Mouse (Mus musculus): ENCODE data around the gene Creb3l2. TPM values are rescaled to one million over a fixed set of nuclear protein-coding genes. Genes with fewer than 3 reads are reported as not detected.

Gene Creb3l2
- polyA plus RNA-seq, 1 experiment from 2014 or later = 33.1 TPM

GRCm38 (mm10) chr6:37457990-37458655 lies 16.2 kb upstream of the Creb3l2 start:
- H3K36me3 ChIP-seq (ENCODE audit: insufficient read depth) = no peaks in the 10 kb centered on the region
- no peak overlapping the region for H3K4me3 ChIP-seq (ENCODE audit: low read depth, low read length)
- H3K9ac ChIP-seq = no peak overlapping the region
- no peaks in the 10 kb centered on the region for H3K9me3 ChIP-seq (ENCODE audit: low read depth, low read length)
- no peak overlapping the region for H3K4me2 ChIP-seq
- H3K4me1 ChIP-seq (ENCODE audit: insufficient read depth) = no peaks in the 10 kb centered on the region
- DNase-seq (no peak), ATAC-seq (ENCODE audit: insufficient read depth) (no peak)
- H3K27ac ChIP-seq (ENCODE audit: low read depth) = no peak overlapping the region
- no peaks in the 10 kb centered on the region for H3K27me3 ChIP-seq (ENCODE audit: insufficient read depth, low read length)
- TF ChIP-seq CTCF (IDR thresholded peaks at IDR 0.05; ENCODE audit: low read depth) = peak; percentile 39
- 35% methylated on average over 10 of the region's 10 CpGs for WGBS

GRCm38 (mm10) chr6:37455540-37455939 lies 13.6 kb upstream of the Creb3l2 start:
- Histone ChIP-seq H3K27me3 (ENCODE audit: insufficient read depth, low read length) (no peaks in the 10 kb centered on the region), H3K36me3 (ENCODE audit: insufficient read depth) (no peaks in the 10 kb centered on the region), H3K4me3 (ENCODE audit: low read depth, low read length) (no peak overlapping the region), H3K4me1 (ENCODE audit: insufficient read depth) (no peaks in the 10 kb centered on the region), H3K9ac (no peak overlapping the region), H3K9me3 (ENCODE audit: low read depth, low read length) (no peaks in the 10 kb centered on the region), H3K27ac (ENCODE audit: low read depth) (no peak overlapping the region), H3K4me2 (no peak overlapping the region)
- no peak for DNase-seq
- no peak for TF ChIP-seq CTCF (IDR thresholded peaks at IDR 0.05; ENCODE audit: low read depth)
- no peak for ATAC-seq (ENCODE audit: insufficient read depth)
- WGBS = 43% methylated on average over 5 of the region's 5 CpGs

GRCm38 (mm10) chr6:37453047-37453446 lies 11.1 kb upstream of the Creb3l2 start:
- no peak for DNase-seq
- 72% methylated on average over 4 of the region's 4 CpGs for WGBS

GRCm38 (mm10) chr6:37451664-37452063 lies 9.7 kb upstream of the Creb3l2 start:
- no peak for TF ChIP-seq CTCF (IDR thresholded peaks at IDR 0.05; ENCODE audit: low read depth)

More at GRCm38 (mm10) chr6:37453047-37453446, 11.1 kb upstream of the Creb3l2 start:
- H3K4me2 ChIP-seq = no peak overlapping the region
- H3K27ac ChIP-seq (ENCODE audit: low read depth) = no peak overlapping the region
- no peaks in the 10 kb centered on the region for H3K27me3 ChIP-seq (ENCODE audit: insufficient read depth, low read length)
- H3K9me3 ChIP-seq (ENCODE audit: low read depth, low read length) = no peaks in the 10 kb centered on the region
- H3K4me3 ChIP-seq (ENCODE audit: low read depth, low read length) = no peak overlapping the region
- no peaks in the 10 kb centered on the region for H3K4me1 ChIP-seq (ENCODE audit: insufficient read depth)
- TF ChIP-seq CTCF (IDR thresholded peaks at IDR 0.05; ENCODE audit: low read depth) = no peak
- no peaks in the 10 kb centered on the region for H3K36me3 ChIP-seq (ENCODE audit: insufficient read depth)
- no peak overlapping the region for H3K9ac ChIP-seq
- ATAC-seq (ENCODE audit: insufficient read depth) = no peak

GRCm38 (mm10) chr6:37447704-37448466 lies 5.9 kb upstream of the Creb3l2 start:
- no peak overlapping the region for H3K4me2 ChIP-seq
- ATAC-seq (ENCODE audit: insufficient read depth) (peak; percentile 73; the same call in 1 of the 2 replicates), DNase-seq (peak; percentile 92)

More at GRCm38 (mm10) chr6:37451664-37452063, 9.7 kb upstream of the Creb3l2 start:
- Histone ChIP-seq H3K4me3 (ENCODE audit: low read depth, low read length) (no peak overlapping the region), H3K27ac (ENCODE audit: low read depth) (no peak overlapping the region), H3K9ac (no peak overlapping the region), H3K4me2 (no peak overlapping the region), H3K36me3 (ENCODE audit: insufficient read depth) (no peaks in the 10 kb centered on the region), H3K9me3 (ENCODE audit: low read depth, low read length) (no peaks in the 10 kb centered on the region), H3K4me1 (ENCODE audit: insufficient read depth) (no peaks in the 10 kb centered on the region), H3K27me3 (ENCODE audit: insufficient read depth, low read length) (no peaks in the 10 kb centered on the region)
- DNase-seq (no peak), ATAC-seq (ENCODE audit: insufficient read depth) (no peak)
- WGBS = 37% methylated on average over 4 of the region's 4 CpGs

GRCm38 (mm10) chr6:37442781-37443180 lies 835 bp upstream of the Creb3l2 start:
- peaks cover 11% of the 10 kb centered on the region for H3K4me1 ChIP-seq (ENCODE audit: insufficient read depth)
- H3K27ac ChIP-seq (ENCODE audit: low read depth) = peak overlapping the region; percentile 74
- no peaks in the 10 kb centered on the region for H3K36me3 ChIP-seq (ENCODE audit: insufficient read depth)
- no peak for DNase-seq
- TF ChIP-seq CTCF (IDR thresholded peaks at IDR 0.05; ENCODE audit: low read depth) = no peak
- H3K9ac ChIP-seq = peak overlapping the region; percentile 55
- no peaks in the 10 kb centered on the region for H3K9me3 ChIP-seq (ENCODE audit: low read depth, low read length)
- no peaks in the 10 kb centered on the region for H3K27me3 ChIP-seq (ENCODE audit: insufficient read depth, low read length)
- 41% methylated on average over 4 of the region's 4 CpGs for WGBS
- 0 out of 2 replicates have a peak, but pooled peaks have one; percentile 28 for ATAC-seq (ENCODE audit: insufficient read depth)
- peak overlapping the region; percentile 68 for H3K4me2 ChIP-seq
- peak overlapping the region; percentile 40 for H3K4me3 ChIP-seq (ENCODE audit: low read depth, low read length)

More at GRCm38 (mm10) chr6:37447704-37448466, 5.9 kb upstream of the Creb3l2 start:
- WGBS = 18% methylated on average over 10 of the region's 10 CpGs
- Histone ChIP-seq H3K36me3 (ENCODE audit: insufficient read depth) (no peaks in the 10 kb centered on the region), H3K4me1 (ENCODE audit: insufficient read depth) (no peaks in the 10 kb centered on the region; the same call in 1 of the 2 replicates), H3K27me3 (ENCODE audit: insufficient read depth, low read length) (no peaks in the 10 kb centered on the region), H3K27ac (ENCODE audit: low read depth) (no peak overlapping the region), H3K9me3 (ENCODE audit: low read depth, low read length) (no peaks in the 10 kb centered on the region), H3K4me3 (ENCODE audit: low read depth, low read length) (no peak overlapping the region), H3K9ac (no peak overlapping the region)
- TF ChIP-seq CTCF (IDR thresholded peaks at IDR 0.05; ENCODE audit: low read depth) = peak; percentile 93

Data from lung, embryonic 14.5 days (tissue).